Mouse (Mus musculus): ENCODE measurements around the gene Mpc2. TPM values are rescaled to one million over a fixed set of nuclear protein-coding genes. Genes with fewer than 3 reads are reported as not detected.

The Mpc2 gene
- 154 and 161 TPM in 2 replicates for polyA plus RNA-seq (2014; fragmentation: Nextera tagmentation; extraction: Ambion mirVana)

GRCm38 (mm10) chr1:165460360-165460800, at the start of gene Mpc2, which contains the start of gene Dcaf6:
Gene Mpc2 (plus strand): TSS chr1:165460637.
Gene Dcaf6 (minus strand): TSS chr1:165460475.
- Histone ChIP-seq H3K4me2 (replicated peaks; ENCODE audit: low read depth, low read length) (peak within 1 kb of the TSS; percentile 83), H3K4me1 (ENCODE audit: control insufficient read depth, insufficient read depth, low read length) (0 out of 2 replicates have a peak, but pooled peaks cover 3% of the 10 kb centered on the region), H3K36me3 (ENCODE audit: control insufficient read depth, insufficient read depth, low read length) (no peaks in the 10 kb centered on the region), H3K27me3 (ENCODE audit: control insufficient read depth, insufficient read depth, low read length) (no peaks in the 10 kb centered on the region), H3K4me3 (ENCODE audit: low read depth, low read length) (peak within 1 kb of the TSS; percentile 96), H3K9me3 (ENCODE audit: control insufficient read depth, low read depth, low read length) (no peaks in the 10 kb centered on the region), H3K9ac (replicated peaks; ENCODE audit: low read depth, low read length) (peak within 1 kb of the TSS; percentile 73), H3K27ac (ENCODE audit: low read length) (peak within 1 kb of the TSS; percentile 96)
- ATAC-seq (ENCODE audit: insufficient number of reproducible peaks, insufficient read depth, low FRiP score, low read depth) = peak; percentile 91
- under 1% methylated on average over 37 of the region's 37 CpGs for WGBS

GRCm38 (mm10) chr1:165421357-165421915, 39.0 kb upstream of the Mpc2 start:
- no peak for ATAC-seq (ENCODE audit: insufficient number of reproducible peaks, insufficient read depth, low FRiP score, low read depth)

GRCm38 (mm10) chr1:165426254-165426653, 34.2 kb upstream of the Mpc2 start:
- Histone ChIP-seq H3K9ac (replicated peaks; ENCODE audit: low read depth, low read length) (no peak overlapping the region), H3K36me3 (ENCODE audit: control insufficient read depth, insufficient read depth, low read length) (no peaks in the 10 kb centered on the region), H3K27me3 (ENCODE audit: control insufficient read depth, insufficient read depth, low read length) (no peaks in the 10 kb centered on the region), H3K9me3 (ENCODE audit: control insufficient read depth, low read depth, low read length) (no peaks in the 10 kb centered on the region), H3K27ac (ENCODE audit: low read length) (no peak overlapping the region), H3K4me1 (ENCODE audit: control insufficient read depth, insufficient read depth, low read length) (no peaks in the 10 kb centered on the region), H3K4me2 (replicated peaks; ENCODE audit: low read depth, low read length) (no peak overlapping the region), H3K4me3 (ENCODE audit: low read depth, low read length) (no peak overlapping the region)
- no peak for ATAC-seq (ENCODE audit: insufficient number of reproducible peaks, insufficient read depth, low FRiP score, low read depth)
- 88% methylated on average over 2 of the region's 2 CpGs for WGBS

More at GRCm38 (mm10) chr1:165421357-165421915, 39.0 kb upstream of the Mpc2 start:
- H3K4me3 ChIP-seq (ENCODE audit: low read depth, low read length) = no peak overlapping the region
- H3K4me1 ChIP-seq (ENCODE audit: control insufficient read depth, insufficient read depth, low read length) = no peaks in the 10 kb centered on the region
- no peaks in the 10 kb centered on the region for H3K27me3 ChIP-seq (ENCODE audit: control insufficient read depth, insufficient read depth, low read length)
- no peaks in the 10 kb centered on the region for H3K36me3 ChIP-seq (ENCODE audit: control insufficient read depth, insufficient read depth, low read length)
- H3K9ac ChIP-seq (replicated peaks; ENCODE audit: low read depth, low read length) = no peak overlapping the region
- H3K4me2 ChIP-seq (replicated peaks; ENCODE audit: low read depth, low read length) = no peak overlapping the region
- H3K27ac ChIP-seq (ENCODE audit: low read length) = no peak overlapping the region
- H3K9me3 ChIP-seq (ENCODE audit: control insufficient read depth, low read depth, low read length) = no peaks in the 10 kb centered on the region
- 63% methylated on average over 7 of the region's 7 CpGs for WGBS

- ATAC-seq (ENCODE audit: insufficient number of reproducible peaks, insufficient read depth, low FRiP score, low read depth) = no peak
- Histone ChIP-seq H3K4me3 (ENCODE audit: low read depth, low read length) (no peak overlapping the region), H3K27ac (ENCODE audit: low read length) (no peak overlapping the region), H3K4me2 (replicated peaks; ENCODE audit: low read depth, low read length) (no peak overlapping the region), H3K4me1 (ENCODE audit: control insufficient read depth, insufficient read depth, low read length) (no peaks in the 10 kb centered on the region), H3K36me3 (ENCODE audit: control insufficient read depth, insufficient read depth, low read length) (no peaks in the 10 kb centered on the region), H3K9ac (replicated peaks; ENCODE audit: low read depth, low read length) (no peak overlapping the region), H3K9me3 (ENCODE audit: control insufficient read depth, low read depth, low read length) (0 out of 2 replicates have a peak, but pooled peaks cover 4% of the 10 kb centered on the region), H3K27me3 (ENCODE audit: control insufficient read depth, insufficient read depth, low read length) (no peaks in the 10 kb centered on the region)
- 80% methylated on average over 1 of the region's 1 CpGs for WGBS
These were observed 27.6 kb upstream of the Mpc2 start for GRCm38 (mm10) chr1:165432883-165433282.

GRCm38 (mm10) chr1:165438289-165439021, 22.0 kb upstream of the Mpc2 start:
- Histone ChIP-seq H3K27ac (ENCODE audit: low read length) (no peak overlapping the region), H3K4me1 (ENCODE audit: control insufficient read depth, insufficient read depth, low read length) (no peaks in the 10 kb centered on the region), H3K27me3 (ENCODE audit: control insufficient read depth, insufficient read depth, low read length) (no peaks in the 10 kb centered on the region), H3K4me2 (replicated peaks; ENCODE audit: low read depth, low read length) (no peak overlapping the region), H3K36me3 (ENCODE audit: control insufficient read depth, insufficient read depth, low read length) (no peaks in the 10 kb centered on the region), H3K9me3 (ENCODE audit: control insufficient read depth, low read depth, low read length) (0 out of 2 replicates have a peak, but pooled peaks cover 4% of the 10 kb centered on the region), H3K4me3 (ENCODE audit: low read depth, low read length) (no peak overlapping the region), H3K9ac (replicated peaks; ENCODE audit: low read depth, low read length) (no peak overlapping the region)
- WGBS = 88% methylated on average over 1 of the region's 1 CpGs
- no peak for ATAC-seq (ENCODE audit: insufficient number of reproducible peaks, insufficient read depth, low FRiP score, low read depth)

- no peak for ATAC-seq (ENCODE audit: insufficient number of reproducible peaks, insufficient read depth, low FRiP score, low read depth)
- Histone ChIP-seq H3K27me3 (ENCODE audit: control insufficient read depth, insufficient read depth, low read length) (no peaks in the 10 kb centered on the region), H3K36me3 (ENCODE audit: control insufficient read depth, insufficient read depth, low read length) (no peaks in the 10 kb centered on the region), H3K4me1 (ENCODE audit: control insufficient read depth, insufficient read depth, low read length) (no peaks in the 10 kb centered on the region), H3K9me3 (ENCODE audit: control insufficient read depth, low read depth, low read length) (0 out of 2 replicates have a peak, but pooled peaks cover 4% of the 10 kb centered on the region), H3K9ac (replicated peaks; ENCODE audit: low read depth, low read length) (no peak overlapping the region), H3K4me3 (ENCODE audit: low read depth, low read length) (no peak overlapping the region), H3K4me2 (replicated peaks; ENCODE audit: low read depth, low read length) (no peak overlapping the region), H3K27ac (ENCODE audit: low read length) (no peak overlapping the region)
- 82% methylated on average over 3 of the region's 3 CpGs for WGBS
These were observed 19.6 kb upstream of the Mpc2 start for GRCm38 (mm10) chr1:165440788-165441187.

GRCm38 (mm10) chr1:165441201-165441600, 19.2 kb upstream of the Mpc2 start:
- Histone ChIP-seq H3K4me1 (ENCODE audit: control insufficient read depth, insufficient read depth, low read length) (no peaks in the 10 kb centered on the region), H3K27me3 (ENCODE audit: control insufficient read depth, insufficient read depth, low read length) (no peaks in the 10 kb centered on the region), H3K27ac (ENCODE audit: low read length) (no peak overlapping the region), H3K9ac (replicated peaks; ENCODE audit: low read depth, low read length) (no peak overlapping the region), H3K36me3 (ENCODE audit: control insufficient read depth, insufficient read depth, low read length) (no peaks in the 10 kb centered on the region), H3K9me3 (ENCODE audit: control insufficient read depth, low read depth, low read length) (0 out of 2 replicates have a peak, but pooled peaks cover 3% of the 10 kb centered on the region), H3K4me3 (ENCODE audit: low read depth, low read length) (no peak overlapping the region), H3K4me2 (replicated peaks; ENCODE audit: low read depth, low read length) (no peak overlapping the region)
- no peak for ATAC-seq (ENCODE audit: insufficient number of reproducible peaks, insufficient read depth, low FRiP score, low read depth)

- Histone ChIP-seq H3K27me3 (ENCODE audit: control insufficient read depth, insufficient read depth, low read length) (no peaks in the 10 kb centered on the region), H3K9me3 (ENCODE audit: control insufficient read depth, low read depth, low read length) (no peaks in the 10 kb centered on the region), H3K4me1 (ENCODE audit: control insufficient read depth, insufficient read depth, low read length) (no peaks in the 10 kb centered on the region), H3K4me3 (ENCODE audit: low read depth, low read length) (no peak overlapping the region), H3K36me3 (ENCODE audit: control insufficient read depth, insufficient read depth, low read length) (no peaks in the 10 kb centered on the region), H3K4me2 (replicated peaks; ENCODE audit: low read depth, low read length) (no peak overlapping the region), H3K9ac (replicated peaks; ENCODE audit: low read depth, low read length) (no peak overlapping the region), H3K27ac (ENCODE audit: low read length) (no peak overlapping the region)
- 89% methylated on average over 3 of the region's 3 CpGs for WGBS
- no peak for ATAC-seq (ENCODE audit: insufficient number of reproducible peaks, insufficient read depth, low FRiP score, low read depth)
These were observed 18.7 kb upstream of the Mpc2 start for GRCm38 (mm10) chr1:165441719-165442118.
